Mouse (Mus musculus): ENCODE results near the gene Spen.

- TF ChIP-seq CTCF (IDR thresholded peaks at IDR 0.05; ENCODE audit: insufficient read depth, low read depth, low read length), result no peak
- TF ChIP-seq POLR2A (IDR thresholded peaks at IDR 0.05; ENCODE audit: insufficient read depth, low read depth, low read length), result no peak
Measured at GRCm38 (mm10) chr4:141576404-141576803, 38.0 kb upstream of the Spen start.

Measured in olfactory bulb, adult 2 months (tissue).